Mouse (Mus musculus) limb, embryonic 14.5 days (tissue): Measurements from ENCODE around the gene Gm1673. TPM values are rescaled to one million over a fixed set of nuclear protein-coding genes. Genes with fewer than 3 reads are reported as not detected.

Experiments used
- ATAC-seq: fragments of 200-750 bp; cut with Nextera tagmentation; 2 replicates; pipeline ENCODE4 v1.8.0; 2017; ENCODE audit warnings: low read depth, moderate number of reproducible peaks, moderate TSS enrichment; ENCODE audit not compliant: low FRiP score
- DNase-seq: peaks from one replicate; pipeline ENCODE4 v3.0.0-alpha.2; 2015; ENCODE audit warnings: low spot score
- H3K27ac ChIP-seq: fragments of 300-500 bp; sonication (generic); replicated peaks from 2 replicates; pipeline ENCODE4 v1.5.1; 2014; ENCODE audit warnings: low read depth, mild to moderate bottlenecking, low read length, moderate library complexity, mixed read lengths
- H3K27me3 ChIP-seq: fragments of 300-500 bp; sonication (generic); 2 replicates; pipeline ENCODE4 v1.6.1; 2014; ENCODE audit warnings: low read length, mixed read lengths; ENCODE audit not compliant: control insufficient read depth, insufficient read depth
- H3K36me3 ChIP-seq: fragments of 300-500 bp; sonication (generic); 2 replicates; pipeline ENCODE4 v1.6.1; 2014; ENCODE audit warnings: mild to moderate bottlenecking, low read length, moderate library complexity, mixed read lengths; ENCODE audit not compliant: control insufficient read depth, insufficient read depth
- H3K4me1 ChIP-seq: fragments of 300-500 bp; sonication (generic); 2 replicates; pipeline ENCODE4 v1.6.1; 2014; ENCODE audit warnings: antibody characterized with exemption, low read length, mixed read lengths; ENCODE audit not compliant: control insufficient read depth, insufficient read depth
- H3K4me2 ChIP-seq: fragments of 300-500 bp; sonication (generic); replicated peaks from 2 replicates; pipeline ENCODE4 v1.6.1; 2014; ENCODE audit warnings: low read depth, mild to moderate bottlenecking, low read length, moderate library complexity; ENCODE audit not compliant: severe bottlenecking
- H3K4me3 ChIP-seq: fragments of 300-500 bp; sonication (generic); replicated peaks from 2 replicates; pipeline ENCODE4 v1.5.1; 2014; ENCODE audit warnings: low read length
- H3K9ac ChIP-seq: fragments of 300-500 bp; sonication (generic); 2 replicates; pipeline ENCODE4 v1.6.1; 2014; ENCODE audit warnings: mild to moderate bottlenecking, low read depth, low read length, moderate library complexity; ENCODE audit not compliant: severe bottlenecking
- H3K9me3 ChIP-seq: fragments of 300-500 bp; sonication (generic); 2 replicates; pipeline ENCODE4 v1.6.1; 2016; ENCODE audit warnings: low read length; ENCODE audit not compliant: control insufficient read depth
- POLR2A ChIP-seq: fragments of 200-500 bp; IDR thresholded peaks from 2 replicates; pipeline ENCODE4 v1.8.0; 2012; ENCODE audit warnings: inconsistent platforms, mild to moderate bottlenecking, moderate library complexity, borderline replicate concordance; ENCODE audit not compliant: insufficient read depth, insufficient read length; ENCODE audit errors: extremely low read depth
- WGBS: fragments of 180-500 bp; shearing (Covaris S2); extraction: QIAGEN DNeasy Blood & Tissue Kit; methylation state at CpG from one replicate; pipeline ENCODE4 v1.1.7; 2014; 5-methylcytosine and 5-hydroxymethylcytosine counted together
- polyA plus RNA-seq, 2 experiments: library from polyadenylated mRNA; depleted of rRNA in 1 of 2; stranded (reverse) in 1 of 2; unstranded in 1 of 2; fragments of >200 nt; fragmentation: Nextera tagmentation in 1 of 2; extraction: Ambion mirVana in 1 of 2; gene quantifications; 2 replicates each; pipeline versions ENCODE4 v1.2.1 to v1.2.3; 2012 to 2014

The Gm1673 gene
- polyA plus RNA-seq, 2 experiments = 85.0 to 114 TPM

DNA sequence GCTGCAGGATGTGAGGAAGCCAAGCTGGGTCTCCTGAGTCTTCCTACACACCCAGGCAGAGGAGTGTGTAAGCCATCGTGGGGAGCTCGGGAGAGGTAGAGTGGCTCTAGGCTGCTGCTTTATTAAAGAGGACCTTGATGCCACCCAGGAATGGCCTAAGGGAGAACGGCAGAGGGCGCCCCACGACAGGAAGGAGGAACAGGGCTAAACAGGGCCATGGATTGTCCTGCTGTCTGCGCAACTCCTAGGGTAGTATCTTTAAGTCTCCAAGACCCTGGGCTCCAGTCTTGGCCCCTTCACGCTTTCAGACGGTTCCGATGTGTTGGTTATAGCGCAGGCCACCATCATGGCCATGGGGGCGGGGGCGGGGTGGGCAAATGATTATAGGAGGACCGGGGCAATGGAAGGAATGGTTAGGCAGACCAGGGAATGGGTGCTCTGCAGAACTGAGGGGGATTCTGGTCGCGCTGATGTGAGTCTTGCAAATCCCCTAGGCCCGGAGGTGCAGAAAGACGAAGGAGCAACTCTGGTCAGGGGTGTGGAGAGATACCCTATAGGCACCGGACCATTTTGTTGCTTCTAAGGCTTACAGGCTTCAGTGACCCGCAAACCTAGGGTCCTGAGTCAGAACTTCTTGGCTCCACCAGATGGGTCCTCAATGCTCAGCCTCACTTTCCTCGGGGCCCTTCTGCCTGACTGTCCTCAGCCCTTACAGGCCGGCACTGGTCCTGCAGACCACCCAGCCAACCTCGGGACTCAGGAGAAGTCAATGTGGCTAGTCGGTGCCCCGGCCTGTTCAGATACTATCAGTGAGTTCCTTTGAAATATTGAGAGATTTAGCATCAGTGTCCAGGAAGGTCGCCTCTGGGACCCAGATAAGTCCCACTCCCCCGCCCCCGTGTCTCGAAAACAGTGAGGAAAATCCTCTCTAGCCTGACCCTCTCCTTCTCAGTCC, 11.7 kb downstream of the Gm1673 start:
- Histone ChIP-seq H3K4me1 (peaks cover 6% of the 10 kb centered on the region), H3K9me3 (no peaks in the 10 kb centered on the region), H3K27ac (no peak overlapping the region), H3K27me3 (peaks cover 54% of the 10 kb centered on the region), H3K4me2 (peak overlapping the region; percentile 96; the same call in 1 of the 2 replicates), H3K36me3 (no peaks in the 10 kb centered on the region), H3K4me3 (peak overlapping the region; percentile 60; the same call in 1 of the 2 replicates), H3K9ac (no peak overlapping the region)
- WGBS = 35% methylated on average over 28 of the region's 28 CpGs
- no peak for DNase-seq
- ATAC-seq = no peak
- no peak for TF ChIP-seq POLR2A

DNA sequence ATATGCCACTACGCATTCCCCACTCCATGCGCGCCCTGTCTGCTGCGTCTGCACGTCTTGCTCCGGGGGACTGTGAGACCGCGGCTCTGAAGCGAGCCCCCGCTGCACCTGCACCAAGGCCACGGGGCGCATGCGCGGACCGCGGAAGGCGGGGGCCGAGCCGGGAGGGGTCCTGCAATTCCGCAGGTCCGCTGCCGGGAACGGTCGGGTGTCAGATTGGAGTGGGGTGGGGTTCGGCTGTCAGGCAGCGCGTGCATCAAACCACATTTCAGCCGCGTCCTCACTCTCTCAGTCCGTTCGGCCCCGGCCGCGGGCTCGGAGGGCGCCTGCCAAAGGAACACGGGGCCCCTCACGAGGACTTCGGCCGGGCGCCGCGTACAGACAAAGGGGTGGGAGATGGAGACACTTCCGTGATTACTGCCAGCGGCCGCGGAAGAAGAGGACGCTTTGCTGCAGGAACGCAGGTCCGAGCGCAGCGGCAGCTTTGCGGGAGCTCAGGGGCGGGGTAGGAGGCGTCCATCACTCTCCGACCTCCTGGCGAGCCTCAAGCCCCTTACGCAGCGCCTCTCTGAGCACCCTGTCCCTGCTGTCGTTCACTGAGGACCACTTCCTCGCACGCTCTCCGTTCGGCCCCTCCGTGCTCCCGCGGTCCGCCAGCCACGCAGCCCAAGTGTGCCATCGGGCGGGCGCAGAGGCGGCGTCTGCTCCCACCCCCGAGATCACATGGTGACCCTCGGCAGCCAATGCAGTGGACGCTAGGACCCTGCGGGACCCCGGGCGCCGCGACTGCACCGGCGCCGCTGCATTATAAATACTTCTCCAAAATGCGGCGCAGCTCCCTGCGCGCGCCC, 12.8 kb downstream of the Gm1673 start, which contains the start of gene Nat8l:
TSS of gene Nat8l (plus strand) at position 142 of the 851 bp plus-strand sequence.
- H3K27ac ChIP-seq = no peak within 1 kb of the TSS
- no peaks in the 10 kb centered on the region for H3K36me3 ChIP-seq
- DNase-seq (peak; percentile 53), ATAC-seq (peak; percentile 81)
- H3K27me3 ChIP-seq = peaks cover 54% of the 10 kb centered on the region
- WGBS = under 1% methylated on average over 70 of the region's 90 CpGs
- H3K9ac ChIP-seq = peak within 1 kb of the TSS; percentile 41
- peaks cover 6% of the 10 kb centered on the region for H3K4me1 ChIP-seq
- no peak for TF ChIP-seq POLR2A
- peak within 1 kb of the TSS; percentile 60 for H3K4me3 ChIP-seq
- peak within 1 kb of the TSS; percentile 96 for H3K4me2 ChIP-seq
- no peaks in the 10 kb centered on the region for H3K9me3 ChIP-seq

DNA sequence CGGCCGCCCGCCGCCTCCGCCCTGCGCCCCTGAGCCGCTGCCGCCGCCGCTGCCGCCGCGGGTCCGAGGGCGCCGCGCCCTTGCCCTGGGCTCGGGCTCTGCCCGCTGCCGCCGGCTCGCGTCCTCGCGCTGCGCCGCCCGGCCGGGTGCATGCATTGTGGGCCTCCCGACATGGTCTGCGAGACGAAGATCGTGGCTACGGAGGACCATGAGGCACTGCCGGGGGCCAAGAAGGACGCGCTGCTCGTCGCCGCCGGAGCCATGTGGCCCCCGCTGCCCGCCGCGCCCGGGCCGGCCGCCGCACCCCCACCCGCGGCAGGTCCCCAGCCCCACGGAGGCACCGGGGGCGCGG, 13.4 kb downstream of the Gm1673 start:
- H3K27ac ChIP-seq = no peak overlapping the region
- no peak; the same call in 1 of the 2 replicates for ATAC-seq
- peak overlapping the region; percentile 60 for H3K4me3 ChIP-seq
- peaks cover 54% of the 10 kb centered on the region for H3K27me3 ChIP-seq
- DNase-seq = no peak
- TF ChIP-seq POLR2A = no peak
- peak overlapping the region; percentile 41 for H3K9ac ChIP-seq
- H3K9me3 ChIP-seq = no peaks in the 10 kb centered on the region
- peak overlapping the region; percentile 96 for H3K4me2 ChIP-seq
- H3K4me1 ChIP-seq = peaks cover 6% of the 10 kb centered on the region
- H3K36me3 ChIP-seq = no peaks in the 10 kb centered on the region
- 1% methylated on average over 15 of the region's 55 CpGs for WGBS

DNA sequence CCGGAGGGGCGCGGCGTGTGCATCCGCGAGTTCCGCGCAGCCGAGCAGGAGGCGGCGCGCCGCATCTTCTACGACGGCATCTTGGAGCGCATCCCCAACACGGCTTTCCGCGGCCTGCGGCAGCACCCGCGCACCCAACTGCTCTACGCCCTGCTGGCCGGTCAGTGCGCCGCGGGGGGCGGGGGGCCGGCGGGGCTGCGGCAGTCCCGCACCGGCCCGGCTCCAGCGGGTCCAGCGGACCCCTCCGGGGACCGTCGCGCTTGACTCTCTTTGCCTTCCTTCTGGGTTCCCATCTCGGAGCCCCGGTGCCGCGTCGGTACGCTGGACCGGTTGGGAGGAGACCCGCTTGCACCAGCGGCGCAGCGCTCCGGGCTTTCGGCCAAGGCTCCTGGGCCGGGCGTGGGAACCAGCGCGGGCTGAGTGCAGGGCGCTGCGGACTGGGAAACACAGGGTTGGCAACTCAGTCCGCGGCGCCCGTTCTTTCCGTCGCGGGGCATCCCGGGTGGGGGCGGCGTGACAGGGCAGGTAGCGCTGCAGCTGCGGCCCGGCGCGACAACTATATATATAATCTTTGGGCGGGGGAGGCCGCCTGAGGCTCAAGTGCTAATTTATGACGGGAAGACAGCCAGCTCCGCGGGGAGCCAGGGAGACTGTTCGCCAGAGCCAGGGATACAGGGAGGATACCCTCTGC, 14.0 kb downstream of the Gm1673 start:
- ATAC-seq (no peak), DNase-seq (peak; percentile 26)
- Histone ChIP-seq H3K9ac (peak overlapping the region; percentile 41), H3K4me1 (peaks cover 6% of the 10 kb centered on the region), H3K36me3 (no peaks in the 10 kb centered on the region), H3K4me3 (peak overlapping the region; percentile 60), H3K27me3 (peaks cover 54% of the 10 kb centered on the region), H3K27ac (no peak overlapping the region), H3K9me3 (no peaks in the 10 kb centered on the region), H3K4me2 (peak overlapping the region; percentile 96)
- WGBS = under 1% methylated on average over 73 of the region's 80 CpGs
- no peak for TF ChIP-seq POLR2A
